Mouse (Mus musculus) forebrain, embryonic 11.5 days (tissue): ENCODE data around the gene Kpna2. TPM values are rescaled to one million over a fixed set of nuclear protein-coding genes. Genes with fewer than 3 reads are reported as not detected.
A peak's percentile ranks its signal among the peaks of the same experiment; 100 is the strongest.

Experiments used
- ATAC-seq: fragments of 200-750 bp; cut with Nextera tagmentation; replicated peaks from 2 replicates; pipeline ENCODE4 v1.8.0; 2017; ENCODE audit warnings: moderate TSS enrichment; ENCODE audit not compliant: low FRiP score
- DNase-seq: peaks from one replicate; pipeline ENCODE4 v3.0.0-alpha.2; 2017; ENCODE audit warnings: low spot score
- H3K27ac ChIP-seq: fragments of 300-500 bp; sonication (generic); 2 replicates; pipeline ENCODE4 v1.5.1; 2014; ENCODE audit warnings: low read depth, low read length
- H3K27me3 ChIP-seq: fragments of 300-500 bp; sonication (generic); 2 replicates; pipeline ENCODE4 v1.6.1; 2014; ENCODE audit warnings: mild to moderate bottlenecking, low read length, mixed read lengths; ENCODE audit not compliant: control insufficient read depth, insufficient read depth
- H3K36me3 ChIP-seq: fragments of 300-500 bp; sonication (generic); 2 replicates; pipeline ENCODE4 v1.6.1; 2014; ENCODE audit warnings: mild to moderate bottlenecking, low read length, moderate library complexity, mixed read lengths; ENCODE audit not compliant: control insufficient read depth, insufficient read depth
- H3K4me1 ChIP-seq: fragments of 300-500 bp; sonication (generic); replicated peaks from 2 replicates; pipeline ENCODE4 v1.6.1; 2014; ENCODE audit warnings: low read length, mixed read lengths; ENCODE audit not compliant: control insufficient read depth, insufficient read depth
- H3K4me2 ChIP-seq: fragments of 300-500 bp; sonication (generic); 2 replicates; pipeline ENCODE4 v1.6.1; 2014; ENCODE audit warnings: low read depth, mild to moderate bottlenecking, low read length, moderate library complexity, mixed read lengths; ENCODE audit not compliant: severe bottlenecking
- H3K4me3 ChIP-seq: fragments of 300-500 bp; sonication (generic); 2 replicates; pipeline ENCODE4 v1.5.1; 2014; ENCODE audit warnings: low read depth, low read length
- H3K9ac ChIP-seq: fragments of 300-500 bp; sonication (generic); 2 replicates; pipeline ENCODE4 v1.6.1; 2014; ENCODE audit warnings: low read length
- H3K9me3 ChIP-seq: fragments of 300-500 bp; sonication (generic); 2 replicates; pipeline ENCODE4 v1.6.1; 2016; ENCODE audit warnings: low read length, mixed read lengths; ENCODE audit not compliant: control insufficient read depth
- WGBS: fragments of 180-500 bp; shearing (Covaris S2); extraction: QIAGEN DNeasy Blood & Tissue Kit; methylation state at CpG from one replicate; pipeline ENCODE4 v1.1.7; 2014; 5-methylcytosine and 5-hydroxymethylcytosine counted together
- polyA plus RNA-seq: library from polyadenylated mRNA; unstranded; fragments of >200 nt; fragmentation: Nextera tagmentation; extraction: Ambion mirVana; gene quantifications from 2 replicates; pipeline ENCODE4 v1.2.1, GENCODE M21; 2014

The Kpna2 gene
- polyA plus RNA-seq, result 764 and 777 TPM in 2 replicates

DNA sequence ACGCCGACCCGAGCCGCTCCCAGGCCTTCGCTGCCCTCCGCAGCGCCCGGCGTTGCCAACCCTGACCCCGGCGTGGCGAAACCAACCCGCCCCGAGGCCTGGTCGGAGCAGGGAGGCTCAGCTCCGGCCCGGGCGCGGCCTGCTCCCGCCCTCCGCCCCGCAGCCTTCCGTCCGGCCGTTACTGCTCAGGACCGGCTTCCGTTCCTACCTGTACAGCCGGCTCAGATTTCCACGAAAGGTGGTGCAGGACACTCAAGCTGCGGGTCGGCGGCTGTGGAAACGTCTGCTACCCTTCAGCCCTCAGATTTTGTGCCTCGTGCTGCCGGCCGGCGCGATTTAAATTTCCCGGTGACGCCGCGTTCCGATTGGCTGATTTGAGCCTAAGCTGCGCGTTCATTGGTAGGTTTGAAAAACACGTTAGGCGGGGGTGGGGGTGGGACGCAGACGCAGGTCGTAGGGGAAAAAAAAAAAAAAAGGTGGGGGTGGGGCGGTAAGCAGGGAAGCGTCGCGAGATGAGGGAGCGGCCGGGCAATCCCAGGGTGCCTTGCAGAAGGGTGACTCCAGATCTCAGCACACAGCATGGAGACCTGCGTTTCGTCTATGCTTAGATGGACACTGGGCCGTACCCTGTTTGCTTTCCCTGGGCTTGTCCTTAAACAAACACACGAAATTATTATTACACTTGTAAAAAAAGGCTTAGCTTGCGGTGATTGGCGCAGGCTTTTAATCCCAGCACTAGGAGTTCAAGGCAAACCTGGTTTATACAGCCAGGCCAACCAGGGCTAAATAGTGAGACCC, at the start of gene Kpna2:
TSS of gene Kpna2 (minus strand) at position 391 of the 798 bp plus-strand sequence.
- Histone ChIP-seq H3K9ac (peak within 1 kb of the TSS; percentile 88), H3K4me2 (peak within 1 kb of the TSS; percentile 53), H3K9me3 (no peaks in the 10 kb centered on the region), H3K27me3 (no peaks in the 10 kb centered on the region), H3K27ac (peak within 1 kb of the TSS; percentile 67), H3K36me3 (peaks cover 16% of the 10 kb centered on the region; the same call in 1 of the 2 replicates), H3K4me1 (peaks cover 8% of the 10 kb centered on the region; the same call in 1 of the 2 replicates), H3K4me3 (peak within 1 kb of the TSS; percentile 62)
- ATAC-seq, result peak; percentile 95
- peak; percentile 94 for DNase-seq
- WGBS, result under 1% methylated on average over 62 of the region's 62 CpGs

DNA sequence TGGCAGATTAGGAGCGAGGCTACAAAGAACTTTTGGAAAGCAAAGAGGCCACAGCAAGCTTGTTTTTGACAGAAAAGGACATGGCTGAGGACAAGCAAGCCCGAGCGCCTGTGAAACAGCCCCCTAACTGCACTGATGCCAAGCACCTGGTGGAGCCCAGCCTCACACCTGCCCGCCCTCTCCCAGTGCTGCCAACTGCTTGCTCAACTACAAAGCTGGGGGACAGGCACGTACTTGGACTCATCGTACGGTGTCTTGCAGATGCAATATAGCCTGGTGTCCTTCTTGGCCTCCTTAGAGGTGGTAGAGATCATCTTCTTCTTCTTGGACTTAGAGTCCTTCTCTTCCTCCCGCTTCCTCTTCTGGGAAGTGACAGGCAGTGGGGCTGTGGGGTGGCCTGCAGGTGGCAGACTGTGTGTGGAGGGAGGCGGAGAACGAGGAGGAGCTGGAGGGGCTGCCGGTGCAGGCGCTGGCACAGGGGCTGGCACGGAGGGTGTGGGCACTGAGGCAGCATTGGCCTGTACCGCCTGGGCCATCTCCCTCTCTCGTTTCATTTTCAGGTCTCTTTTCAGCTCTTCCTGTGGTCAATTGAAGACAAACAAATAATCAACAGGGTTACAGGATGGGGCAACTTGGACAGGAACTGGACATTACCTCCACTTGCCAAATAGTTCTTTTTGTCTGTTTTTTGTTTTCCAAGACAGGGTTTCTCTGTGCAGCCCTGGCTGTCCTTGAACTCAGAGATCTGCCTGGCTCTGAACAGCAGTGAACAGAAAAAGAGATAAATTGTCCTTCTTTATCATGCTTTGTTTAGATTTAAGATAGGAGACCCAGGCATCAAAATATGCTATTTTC, 47.7 kb upstream of the Kpna2 start:
- WGBS, result 95% methylated on average over 15 of the region's 15 CpGs
- H3K4me3 ChIP-seq, result no peak overlapping the region

DNA sequence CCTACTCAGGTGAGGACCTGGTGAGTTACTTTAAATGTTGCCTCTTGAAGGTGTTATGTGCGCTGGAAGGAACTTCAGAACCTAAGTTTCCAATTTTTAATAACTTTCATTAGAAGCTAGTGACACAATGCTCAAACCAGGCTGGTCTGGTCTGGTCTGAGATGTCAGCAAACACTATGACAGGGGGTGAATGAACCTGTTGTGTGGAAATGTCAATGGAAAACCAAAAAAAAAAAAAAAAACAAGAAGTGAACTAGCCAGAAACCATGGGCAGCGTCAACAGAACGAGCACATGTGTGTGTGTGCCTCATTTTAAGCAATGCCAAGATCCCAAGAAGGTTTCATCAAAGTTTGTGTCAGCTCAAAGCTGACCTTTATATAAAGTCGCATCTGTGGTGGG, 46.2 kb upstream of the Kpna2 start:
- ATAC-seq (no peak), DNase-seq (no peak)
- H3K36me3 ChIP-seq, result peaks cover 4% of the 10 kb centered on the region
- H3K27me3 ChIP-seq, result no peaks in the 10 kb centered on the region
- H3K27ac ChIP-seq, result no peak overlapping the region
- WGBS, result 91% methylated on average over 4 of the region's 4 CpGs
- no peak overlapping the region for H3K9ac ChIP-seq
- no peak overlapping the region for H3K4me3 ChIP-seq
- H3K4me2 ChIP-seq, result no peak overlapping the region
- H3K9me3 ChIP-seq, result no peaks in the 10 kb centered on the region
- H3K4me1 ChIP-seq, result no peaks in the 10 kb centered on the region

More for the DNA sequence above, 47.7 kb upstream of the Kpna2 start:
- H3K27ac ChIP-seq, result no peak overlapping the region
- H3K4me1 ChIP-seq, result no peaks in the 10 kb centered on the region
- H3K9me3 ChIP-seq, result no peaks in the 10 kb centered on the region
- H3K27me3 ChIP-seq, result no peaks in the 10 kb centered on the region
- no peak overlapping the region for H3K9ac ChIP-seq
- no peak for ATAC-seq
- H3K36me3 ChIP-seq, result peaks cover 8% of the 10 kb centered on the region
- H3K4me2 ChIP-seq, result no peak overlapping the region
- DNase-seq, result no peak

DNA sequence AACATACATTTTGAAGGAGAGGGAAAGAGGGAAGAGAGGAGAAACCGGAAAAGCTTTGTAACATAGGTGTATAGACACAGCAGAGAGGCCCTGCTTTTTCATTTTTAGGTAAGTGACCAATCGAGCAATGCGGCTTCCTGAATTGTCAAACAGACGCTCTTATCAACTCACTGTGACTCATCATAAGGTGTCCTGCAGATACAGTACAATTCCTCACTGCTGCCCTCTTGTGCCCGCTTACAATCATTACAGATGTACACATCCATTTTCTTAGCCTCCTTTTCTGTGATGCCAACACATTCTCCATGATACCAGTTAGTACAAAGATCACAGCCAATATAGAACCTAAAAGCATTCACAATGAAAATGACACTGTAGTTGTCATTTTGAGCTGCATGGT, 45.0 kb upstream of the Kpna2 start:
- ATAC-seq (no peak), DNase-seq (peak; percentile 74)
- Histone ChIP-seq H3K27ac (no peak overlapping the region), H3K36me3 (peaks cover 4% of the 10 kb centered on the region), H3K9me3 (no peaks in the 10 kb centered on the region), H3K4me1 (no peaks in the 10 kb centered on the region), H3K27me3 (no peaks in the 10 kb centered on the region), H3K9ac (no peak overlapping the region), H3K4me2 (no peak overlapping the region), H3K4me3 (no peak overlapping the region)
- 63% methylated on average over 5 of the region's 5 CpGs for WGBS

DNA sequence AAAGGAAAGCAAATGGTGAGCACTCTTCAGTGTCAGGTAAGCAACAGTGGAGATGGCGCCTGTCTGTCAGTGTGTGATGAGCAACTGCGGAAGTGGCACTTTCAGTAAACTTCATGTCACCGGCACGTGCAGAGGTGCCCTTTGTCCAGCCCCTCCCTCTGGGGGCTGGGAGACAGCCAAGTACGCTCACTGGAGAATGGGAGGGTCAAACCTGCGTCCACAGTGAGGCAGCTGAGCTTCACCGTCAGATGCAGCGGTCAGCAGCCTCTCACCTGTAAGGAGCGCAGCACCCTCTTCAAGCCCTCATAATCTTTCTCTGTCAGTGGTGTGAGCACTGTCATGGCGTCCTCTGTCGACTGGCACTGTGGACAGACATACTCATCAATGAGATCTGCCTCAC, 44.0 kb upstream of the Kpna2 start:
- no peak for DNase-seq
- ATAC-seq, result no peak
- H3K4me3 ChIP-seq, result no peak overlapping the region
- peaks cover 4% of the 10 kb centered on the region for H3K36me3 ChIP-seq
- no peaks in the 10 kb centered on the region for H3K27me3 ChIP-seq
- no peaks in the 10 kb centered on the region for H3K4me1 ChIP-seq
- no peak overlapping the region for H3K27ac ChIP-seq
- H3K9me3 ChIP-seq, result no peaks in the 10 kb centered on the region
- H3K4me2 ChIP-seq, result no peak overlapping the region
- no peak overlapping the region for H3K9ac ChIP-seq
- WGBS, result 95% methylated on average over 11 of the region's 11 CpGs

DNA sequence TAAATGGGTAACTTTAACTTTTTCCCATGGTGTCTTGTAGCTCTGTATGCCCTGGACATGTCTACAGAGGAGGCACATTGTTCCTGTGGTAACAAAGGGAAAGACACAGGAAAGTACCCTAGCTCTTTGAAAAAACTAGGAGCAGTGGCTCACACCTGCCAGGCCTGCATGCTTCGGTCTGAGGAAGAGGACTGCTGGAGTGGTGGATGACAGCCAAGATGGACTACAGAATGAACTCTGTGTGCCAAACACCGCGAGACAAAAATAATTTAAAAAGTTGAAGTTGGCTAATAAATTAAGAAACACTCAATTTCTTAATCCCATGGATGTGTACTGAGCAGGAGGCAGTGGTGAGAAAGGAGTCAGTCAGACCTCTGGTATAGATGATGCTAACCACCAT, 42.1 kb upstream of the Kpna2 start:
- DNase-seq (no peak), ATAC-seq (no peak)
- H3K27me3 ChIP-seq, result no peaks in the 10 kb centered on the region
- H3K4me1 ChIP-seq, result no peaks in the 10 kb centered on the region
- H3K4me2 ChIP-seq, result no peak overlapping the region
- H3K4me3 ChIP-seq, result no peak overlapping the region
- peaks cover 4% of the 10 kb centered on the region for H3K36me3 ChIP-seq
- H3K9me3 ChIP-seq, result no peaks in the 10 kb centered on the region
- WGBS, result 100% methylated on average over 3 of the region's 3 CpGs
- H3K27ac ChIP-seq, result no peak overlapping the region
- no peak overlapping the region for H3K9ac ChIP-seq

DNA sequence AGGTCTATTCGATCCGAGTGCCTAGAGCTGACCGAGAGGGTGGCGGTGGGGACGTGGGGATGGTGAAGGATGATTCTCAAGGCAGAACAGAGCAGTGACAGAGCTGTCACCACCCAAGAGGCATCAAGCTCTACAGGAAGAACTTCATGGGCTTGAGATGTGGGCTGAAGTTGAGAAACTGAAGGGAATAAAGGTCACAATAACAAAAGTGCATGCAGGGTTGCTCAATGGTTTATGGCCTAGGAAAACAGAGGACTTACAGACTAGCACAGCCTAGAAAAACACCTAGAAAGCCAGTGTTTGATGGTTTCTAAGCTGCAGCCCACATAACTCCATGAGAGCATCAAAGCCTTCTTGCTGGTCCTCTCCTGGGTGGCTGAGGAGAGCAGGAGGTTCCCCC, 40.1 kb upstream of the Kpna2 start:
- no peak overlapping the region for H3K9ac ChIP-seq
- H3K4me3 ChIP-seq, result no peak overlapping the region
- H3K27me3 ChIP-seq, result no peaks in the 10 kb centered on the region
- ATAC-seq (no peak), DNase-seq (no peak)
- peaks cover 4% of the 10 kb centered on the region for H3K36me3 ChIP-seq
- WGBS, result 93% methylated on average over 5 of the region's 5 CpGs
- H3K9me3 ChIP-seq, result no peaks in the 10 kb centered on the region
- no peaks in the 10 kb centered on the region for H3K4me1 ChIP-seq
- no peak overlapping the region for H3K4me2 ChIP-seq
- no peak overlapping the region for H3K27ac ChIP-seq

DNA sequence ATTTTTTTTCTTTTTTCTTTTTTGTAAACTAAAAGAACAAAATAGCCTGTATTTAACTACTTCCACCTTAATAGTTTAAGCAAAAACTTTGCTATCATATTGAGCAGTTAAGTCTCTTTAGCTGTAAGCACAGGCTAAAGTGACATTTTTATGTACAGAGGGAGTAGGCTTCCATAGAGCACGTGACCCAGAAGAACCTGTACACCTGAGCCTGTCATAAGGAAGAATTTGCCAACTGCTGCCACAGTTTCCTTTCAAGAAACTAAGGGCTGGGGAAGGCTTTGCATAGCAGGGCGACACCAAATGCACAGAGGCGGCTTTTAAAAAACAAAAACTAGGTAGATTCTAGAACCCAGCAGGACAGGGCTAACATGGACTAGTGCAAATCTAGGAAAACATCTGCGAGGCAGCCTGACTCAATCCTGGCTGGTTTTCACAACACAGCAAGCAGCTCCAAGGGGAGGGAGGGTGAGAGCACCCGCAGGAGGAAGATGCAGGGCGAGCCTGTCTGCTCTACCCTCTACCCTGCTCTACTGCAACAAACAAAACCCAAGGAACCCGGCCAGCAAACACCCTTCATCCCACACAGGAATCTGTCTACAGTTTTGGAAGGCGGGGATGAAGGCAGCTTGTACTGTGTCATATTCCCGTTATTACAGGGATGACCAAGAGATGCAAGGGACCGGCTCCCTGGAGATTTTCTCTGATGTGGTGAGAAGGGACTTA, 34.9 kb upstream of the Kpna2 start:
- Histone ChIP-seq H3K27ac (no peak overlapping the region), H3K27me3 (no peaks in the 10 kb centered on the region), H3K4me3 (no peak overlapping the region), H3K36me3 (no peaks in the 10 kb centered on the region; the same call in 1 of the 2 replicates), H3K4me1 (peaks cover 3% of the 10 kb centered on the region; the same call in 1 of the 2 replicates), H3K9me3 (no peaks in the 10 kb centered on the region), H3K4me2 (no peak overlapping the region), H3K9ac (no peak overlapping the region)
- ATAC-seq, result no peak
- no peak for DNase-seq
- 90% methylated on average over 10 of the region's 10 CpGs for WGBS
